Mouse (Mus musculus) layer of hippocampus, adult 8-10 months (tissue): ENCODE results near the gene Cela1. TPM values are rescaled to one million over a fixed set of nuclear protein-coding genes. Genes with fewer than 3 reads are reported as not detected.

Experiments
- DNase-seq, 2 experiments: peaks; one replicate each; pipeline ENCODE4 v3.0.0; 2022; ENCODE audit warnings: low spot score in 2 of 2
- total RNA-seq, 4 experiments: library from RNA; stranded (reverse); gene quantifications; 2 replicates each; pipeline ENCODE4 v1.2.4; 2022

The Cela1 gene
- total RNA-seq = 1 to 10 TPM in 3 of 4 experiments, under 1 TPM in 1; 0.68 to 7.5 (median 5.7) TPM

DNA sequence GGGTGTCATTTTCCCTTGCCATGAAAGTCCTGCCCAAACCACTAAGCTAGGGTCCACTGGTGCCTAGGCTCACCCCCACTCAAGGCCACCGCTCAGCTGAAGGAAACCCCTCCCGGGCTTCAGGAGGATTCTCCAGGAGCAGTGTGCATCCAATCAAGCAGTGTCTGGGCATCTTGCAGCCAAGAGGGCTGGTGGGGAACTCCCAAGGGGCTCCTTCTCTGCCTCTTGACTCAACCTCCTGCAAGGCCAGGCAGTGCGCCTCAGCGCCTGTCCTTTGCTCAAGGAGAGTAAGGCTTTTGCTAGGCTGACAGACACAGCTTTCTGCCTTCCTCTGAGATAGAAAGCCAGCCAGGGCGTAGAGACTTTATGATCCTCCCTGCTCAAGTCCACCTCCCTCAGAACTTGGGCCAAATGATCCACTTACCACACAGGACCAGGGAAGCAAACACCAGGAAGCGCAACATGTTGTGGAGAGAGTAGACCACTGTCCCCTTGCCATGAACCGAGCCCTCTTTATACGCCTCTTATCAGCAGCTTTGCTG is at the start of gene Cela1:
TSS of gene Cela1 (minus strand) at position 492 of the 542 bp plus-strand sequence.
- no peak for DNase-seq

DNA sequence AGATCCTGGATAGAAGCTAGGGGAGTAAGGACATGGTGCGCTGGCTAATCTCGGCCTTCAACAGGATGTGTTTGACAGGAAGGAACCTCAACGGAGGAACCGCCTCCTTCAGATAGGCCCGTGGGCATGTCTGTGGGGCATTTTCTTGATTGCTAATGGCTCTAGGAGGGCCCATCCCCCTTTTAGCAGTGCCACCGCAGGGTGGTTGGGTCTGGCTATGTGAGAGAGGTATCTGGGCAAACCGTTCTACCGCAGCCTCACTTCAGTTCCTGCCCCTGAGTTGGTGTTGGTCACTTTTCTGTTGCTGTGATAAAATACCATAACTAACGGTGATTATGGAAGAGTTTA is 48.2 kb upstream of the Cela1 start:
- DNase-seq = no peak

DNA sequence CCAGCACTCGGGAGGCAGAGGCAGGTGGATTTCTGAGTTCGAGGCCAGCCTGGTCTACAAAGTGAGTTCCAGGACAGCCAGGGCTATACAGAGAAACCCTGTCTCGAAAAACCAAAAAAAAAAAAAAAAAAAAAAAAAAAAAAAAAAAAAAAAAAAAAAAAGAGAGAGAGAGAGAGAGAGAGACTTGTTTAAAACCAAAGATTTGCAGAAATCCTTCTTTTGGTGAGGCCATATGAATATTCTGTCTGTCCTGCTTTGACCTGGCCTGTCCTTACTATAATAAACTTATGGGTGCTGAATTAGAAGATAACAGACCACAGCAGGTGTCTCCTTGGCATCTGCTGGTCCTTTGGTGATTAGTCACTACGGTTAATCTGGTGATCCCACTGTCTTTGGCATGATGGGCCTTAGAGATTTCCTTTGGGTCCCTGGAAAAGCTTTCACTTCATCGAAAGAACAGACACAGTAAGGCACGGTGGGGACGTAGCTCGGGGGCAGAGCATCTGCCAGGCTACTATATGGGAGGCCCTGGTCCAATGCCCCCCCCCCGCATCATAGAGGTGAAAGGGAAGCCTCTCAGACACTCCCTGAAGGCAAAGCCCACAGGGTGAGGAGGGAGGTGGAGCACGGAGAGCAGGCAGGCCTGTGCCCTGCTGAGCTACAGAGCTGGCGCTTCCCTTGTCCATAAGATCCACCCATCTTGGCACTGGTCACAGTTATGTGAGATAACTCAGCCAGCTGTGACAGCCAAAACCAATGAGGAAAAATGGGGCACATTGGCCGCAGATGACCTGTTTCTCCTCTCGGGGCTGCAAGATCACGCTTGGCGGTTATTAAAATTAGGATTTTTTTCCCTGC is 47.6 kb upstream of the Cela1 start:
- DNase-seq = no peak

DNA sequence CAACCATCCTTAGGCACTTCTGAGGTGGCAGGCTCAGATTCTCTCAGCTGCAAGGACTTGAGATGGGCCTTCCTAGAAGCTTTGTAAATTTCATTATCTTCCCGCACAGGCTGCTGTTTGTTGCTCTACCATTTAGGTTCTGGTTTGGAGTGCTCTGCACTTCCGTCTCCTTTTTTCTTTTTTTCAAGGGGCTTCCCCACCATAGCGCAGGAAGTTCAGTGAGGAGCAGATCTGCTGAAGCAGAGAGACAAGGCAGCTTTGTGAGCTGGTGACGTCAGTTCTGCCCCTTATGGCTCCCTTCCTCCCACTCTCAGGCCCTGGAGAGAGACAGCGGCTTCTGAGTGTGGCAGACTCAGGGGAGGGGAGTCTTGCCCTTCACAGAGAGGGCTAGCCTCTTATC is 44.9 kb upstream of the Cela1 start:
- DNase-seq = no peak

DNA sequence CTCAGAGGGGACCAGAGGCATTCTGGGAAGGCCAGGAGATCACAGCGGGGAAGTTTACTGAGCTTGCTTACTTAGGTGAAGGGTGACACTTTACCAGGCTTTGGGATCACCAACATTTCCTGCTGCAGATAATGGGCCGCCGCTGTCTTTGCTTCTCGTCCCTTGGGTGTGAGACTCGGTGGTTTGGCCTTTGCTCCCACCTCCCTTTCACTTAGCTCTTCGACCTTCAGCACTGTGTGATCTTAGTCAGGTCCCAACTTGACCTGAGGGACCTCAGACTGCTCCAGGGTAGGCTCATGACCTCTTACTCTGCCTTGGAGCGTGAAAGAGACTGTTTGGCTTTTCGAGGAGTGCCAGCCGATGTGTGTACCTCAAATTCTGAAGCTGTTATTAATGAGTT is 43.4 kb upstream of the Cela1 start:
- no peak for DNase-seq

DNA sequence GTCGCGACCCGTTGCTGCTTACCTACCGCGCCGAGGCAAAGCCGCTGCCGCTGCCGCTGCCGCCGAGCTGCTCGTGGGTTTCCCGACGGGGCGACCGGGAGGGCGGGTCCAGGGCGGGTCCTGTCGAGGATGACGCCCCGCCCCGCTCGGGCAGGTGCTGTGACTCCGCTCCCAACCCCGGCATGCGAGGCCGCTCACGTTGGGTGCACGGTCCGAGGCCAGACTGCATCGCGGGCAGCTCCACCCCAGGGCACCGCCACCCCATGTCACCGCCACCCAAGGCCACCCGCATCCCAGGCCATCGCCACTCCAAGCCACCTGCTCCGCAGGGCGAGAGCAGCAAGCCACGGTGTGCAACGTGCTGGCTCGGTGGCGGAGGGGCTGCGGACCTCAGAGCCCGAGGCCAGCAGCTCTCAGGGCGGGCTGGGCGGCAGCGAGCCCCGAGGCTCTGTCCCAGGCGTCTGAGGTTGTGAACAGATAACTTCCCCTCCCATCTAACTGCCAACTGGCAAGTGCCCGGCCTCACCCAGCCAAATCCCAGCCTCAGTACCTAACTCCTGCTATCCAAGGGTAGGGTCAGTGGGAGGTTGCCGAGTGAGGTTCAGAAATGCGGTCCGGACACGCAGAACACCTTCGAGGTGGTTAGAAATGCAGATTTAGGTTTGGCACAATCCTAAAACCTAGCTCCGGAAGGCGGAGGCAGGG is 41.7 kb upstream of the Cela1 start, which contains the start of gene Galnt6:
TSS of gene Galnt6 (minus strand) at position 96 of the 705 bp plus-strand sequence.
- no peak for DNase-seq

DNA sequence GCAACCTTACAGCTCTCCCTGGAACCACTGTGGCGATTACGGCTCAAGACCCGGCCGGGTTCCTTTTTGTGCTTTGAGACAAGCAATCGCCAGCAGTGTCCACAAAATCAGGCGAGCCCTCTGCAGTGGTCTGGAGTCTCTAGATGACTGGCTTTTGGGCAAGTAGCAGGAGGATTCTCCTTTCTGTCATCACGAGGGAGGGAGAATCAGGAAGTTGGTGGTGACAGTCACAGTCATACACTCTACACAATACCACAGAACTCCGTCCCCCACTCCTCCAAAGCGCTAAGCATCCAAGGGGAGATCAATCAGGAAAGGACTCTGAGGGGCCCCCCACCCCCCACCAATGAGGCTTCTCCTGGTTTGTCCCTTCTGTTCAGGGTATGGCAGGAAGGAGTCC is 40.9 kb upstream of the Cela1 start:
- DNase-seq = no peak

DNA sequence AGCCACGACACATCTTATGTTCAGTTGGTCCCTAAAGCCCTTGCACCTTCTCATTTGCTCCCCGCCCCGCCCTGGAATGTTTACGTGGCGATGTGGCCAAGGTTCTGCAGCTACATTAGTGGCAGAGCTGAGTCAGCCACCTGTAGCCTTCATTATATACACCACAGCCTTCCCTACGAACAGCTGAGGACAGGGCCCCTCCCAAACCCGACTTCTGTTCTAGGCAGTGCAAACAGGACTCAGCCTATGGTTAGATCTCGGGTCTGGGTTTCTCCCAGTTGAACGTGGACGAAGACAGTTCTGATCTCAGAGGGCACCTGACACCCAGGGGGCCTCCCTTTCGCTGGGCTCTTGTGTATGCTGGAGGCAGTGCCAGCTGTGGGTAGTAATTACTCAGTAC is 40.1 kb upstream of the Cela1 start:
- no peak for DNase-seq

DNA sequence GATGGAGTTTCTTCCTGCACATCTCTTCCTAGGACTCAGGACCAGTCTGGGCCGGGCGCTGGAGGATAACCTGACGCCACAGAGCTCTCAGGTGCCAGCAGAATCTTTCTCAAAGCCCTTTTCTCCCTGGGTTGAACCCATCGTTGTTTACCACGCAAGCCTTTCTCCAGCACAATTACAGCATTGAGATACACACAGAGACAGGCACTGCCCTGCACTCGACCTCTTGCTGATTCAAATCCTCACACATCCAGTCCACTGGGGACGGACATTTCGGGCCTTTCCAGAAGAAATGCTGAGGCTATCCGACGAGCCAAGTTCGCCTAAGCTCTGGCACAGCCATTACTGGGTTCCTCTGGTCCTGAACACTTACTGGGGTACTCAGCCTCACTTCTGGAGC is 39.0 kb upstream of the Cela1 start:
- no peak for DNase-seq

DNA sequence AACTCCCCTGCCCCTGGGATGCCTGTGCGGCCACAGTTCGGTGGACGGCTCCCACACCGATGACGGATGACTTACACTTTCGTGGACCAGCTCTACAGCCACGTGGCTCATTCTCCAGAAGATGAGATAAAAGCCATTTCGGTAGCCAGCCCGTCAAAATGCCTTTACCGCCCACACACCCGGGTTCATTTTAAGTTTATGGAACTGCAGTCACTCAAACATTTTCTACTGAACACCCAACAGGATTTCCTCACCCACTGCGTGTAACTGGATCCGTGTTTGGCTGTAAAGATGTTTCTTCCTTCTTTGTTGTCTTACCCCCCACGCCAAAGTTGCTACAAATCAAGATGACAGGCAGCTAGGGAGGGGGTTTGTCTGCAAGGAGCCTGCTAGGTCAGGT is 35.8 kb upstream of the Cela1 start:
- DNase-seq = no peak

DNA sequence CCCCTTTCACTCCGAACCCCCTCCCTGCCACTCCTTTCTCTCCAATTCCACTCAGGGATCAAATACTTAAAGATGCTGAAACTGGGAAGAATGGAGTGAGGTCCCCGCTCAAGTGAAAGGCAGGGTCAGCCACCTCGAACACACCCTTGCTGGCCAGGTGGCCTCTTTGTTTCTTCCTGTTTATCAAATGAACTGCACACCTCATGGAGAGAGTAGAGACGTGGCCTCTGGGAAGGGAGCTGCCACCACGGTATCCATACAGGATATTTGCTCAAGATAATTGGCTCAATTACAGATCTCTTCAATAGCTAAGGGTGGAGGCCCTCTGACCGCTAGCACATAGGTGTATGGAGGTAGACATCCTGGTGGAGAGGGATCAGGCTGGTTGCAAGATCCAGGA is 34.8 kb upstream of the Cela1 start:
- DNase-seq = no peak

DNA sequence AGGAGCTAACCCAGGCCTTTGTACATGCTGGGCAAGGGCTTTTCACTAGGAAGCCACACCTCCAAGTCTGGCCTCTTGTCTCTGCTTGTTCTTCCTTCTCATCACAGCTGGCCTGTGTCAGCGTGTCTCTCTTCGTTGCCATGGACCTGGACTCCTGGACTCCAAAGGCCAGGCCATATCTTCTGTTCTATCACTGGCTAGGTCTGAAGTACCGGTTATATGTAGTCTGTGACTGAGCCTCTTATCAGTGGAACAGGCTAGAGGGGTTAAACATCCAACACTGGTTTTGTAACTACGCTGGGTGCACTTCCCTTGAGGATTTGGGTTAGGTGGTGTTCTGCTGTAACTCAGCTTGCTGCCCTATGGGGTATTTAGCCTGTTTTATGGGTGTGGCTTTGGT is 34.3 kb upstream of the Cela1 start:
- DNase-seq = no peak

DNA sequence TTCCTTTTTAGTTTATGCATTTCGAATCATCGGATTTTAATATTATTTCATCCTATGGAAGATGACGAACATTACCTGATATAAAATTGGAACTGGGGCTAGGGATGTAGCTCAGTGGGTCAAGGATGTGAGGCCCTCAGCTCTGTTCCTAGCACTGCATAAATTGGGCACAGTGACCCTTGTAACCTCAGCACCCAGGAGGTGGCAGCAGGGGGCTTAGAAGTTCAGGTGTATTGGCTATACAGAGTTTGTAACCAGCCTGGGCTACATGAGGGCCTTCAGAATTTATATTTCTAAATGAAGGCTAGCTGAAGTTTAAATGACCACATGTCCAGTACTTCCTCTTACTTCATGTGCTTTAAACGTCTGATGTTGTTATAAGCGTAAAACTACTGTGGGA is 33.7 kb upstream of the Cela1 start:
- no peak for DNase-seq

DNA sequence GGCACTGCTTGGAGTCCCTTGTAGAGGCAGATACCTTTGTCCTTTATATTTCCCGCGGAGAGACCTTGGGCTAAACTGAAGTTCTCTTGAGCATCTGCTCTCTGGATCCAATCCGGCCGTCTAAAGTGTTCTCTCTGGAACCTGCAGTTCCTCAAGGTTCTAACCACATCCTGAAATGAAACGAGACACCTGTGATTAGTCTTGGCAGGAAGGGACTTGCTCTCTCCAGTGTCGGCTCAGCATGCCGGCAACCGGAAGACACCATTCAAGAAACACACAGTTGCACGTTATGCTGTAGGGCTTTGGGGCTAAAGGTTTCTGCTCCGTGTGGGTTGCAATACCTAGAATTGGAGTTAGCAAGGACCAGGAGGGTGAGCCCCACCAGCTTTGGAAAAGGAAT is 32.3 kb upstream of the Cela1 start:
- no peak for DNase-seq

DNA sequence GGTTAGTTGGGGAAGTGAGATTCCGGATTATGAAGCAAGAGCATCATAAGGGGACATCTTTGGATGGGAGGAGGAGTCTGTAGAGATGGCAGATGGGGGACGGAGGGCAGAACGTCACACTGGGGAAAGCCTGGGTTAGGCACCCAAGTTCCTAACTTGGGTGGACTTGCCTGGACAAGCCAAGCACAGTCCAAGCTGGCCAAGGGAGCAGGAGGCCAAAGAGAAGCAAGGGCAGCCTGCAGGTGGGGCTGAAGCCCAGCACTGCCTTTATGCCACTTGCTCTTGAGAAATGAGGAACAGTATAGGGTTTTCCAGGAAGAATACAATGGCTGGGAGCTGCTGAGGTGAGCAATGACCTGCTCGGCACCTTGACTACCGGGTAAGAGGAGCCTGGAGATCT is 31.5 kb upstream of the Cela1 start:
- no peak for DNase-seq

DNA sequence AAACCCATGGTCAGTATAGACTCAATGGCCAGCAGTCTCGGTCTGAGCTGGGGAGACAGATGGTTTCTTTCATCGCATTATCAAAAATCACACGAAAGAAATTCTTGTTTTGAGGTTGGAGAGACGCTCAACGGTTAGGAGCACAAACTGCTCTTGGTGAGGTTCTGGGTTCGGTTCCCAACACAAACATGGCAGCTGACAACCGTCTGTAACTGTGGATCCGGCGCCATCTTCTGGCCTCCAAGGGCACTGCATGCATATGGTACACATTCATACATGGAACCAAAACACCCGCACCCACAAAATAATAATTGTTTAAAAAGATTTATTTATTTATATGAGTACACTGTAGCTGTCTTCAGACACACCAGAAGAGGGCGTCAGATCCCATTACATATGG is 30.9 kb upstream of the Cela1 start:
- no peak for DNase-seq

DNA sequence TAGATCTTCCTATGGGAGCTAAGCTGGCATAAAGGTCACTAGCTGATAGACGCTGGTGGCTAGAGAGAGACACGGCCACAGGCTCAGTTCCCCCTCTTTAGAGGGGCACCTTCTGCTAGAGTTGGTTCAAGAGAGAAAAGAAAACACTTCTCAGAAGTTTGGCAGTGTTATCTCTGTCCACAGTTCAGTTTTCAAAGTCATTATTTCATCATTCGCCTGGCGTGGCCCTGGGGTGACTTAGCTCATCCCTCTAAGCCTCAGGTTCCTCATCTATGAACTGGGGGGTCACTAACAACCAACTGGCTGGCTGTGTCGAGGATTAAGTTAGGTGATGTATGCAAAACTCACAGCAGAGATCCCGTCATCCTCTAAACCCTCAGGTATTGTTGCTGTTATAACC is 30.2 kb upstream of the Cela1 start:
- DNase-seq = no peak

DNA sequence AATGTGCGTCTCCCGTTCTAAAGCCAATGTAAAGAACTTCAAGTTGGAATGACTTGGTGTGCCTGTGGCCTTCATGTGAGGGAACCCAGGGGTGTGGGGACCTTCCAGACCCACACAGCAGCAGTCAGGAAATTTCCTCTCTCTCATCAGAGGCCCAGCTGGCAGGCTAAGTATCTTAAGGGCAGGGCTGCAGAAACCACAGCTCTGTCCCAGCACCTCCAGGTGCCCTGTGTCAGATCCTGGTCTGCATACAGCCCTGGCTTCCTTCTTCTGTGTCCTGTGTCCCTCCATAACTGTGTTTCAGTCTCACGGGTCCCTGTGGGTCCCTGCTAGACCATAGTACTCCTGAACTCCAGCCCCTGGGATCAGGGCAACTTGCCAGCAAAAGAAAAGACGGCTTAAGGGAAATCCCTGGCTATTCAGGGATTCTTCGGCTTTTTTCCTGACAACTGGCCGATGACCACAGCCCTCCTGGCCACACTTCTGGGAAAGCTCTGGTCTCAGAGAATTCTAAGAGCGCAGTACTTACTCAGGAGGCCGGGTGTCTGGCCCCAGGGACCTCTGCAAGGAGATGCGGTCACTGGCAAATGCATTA is 27.8 kb upstream of the Cela1 start:
- no peak for DNase-seq

DNA sequence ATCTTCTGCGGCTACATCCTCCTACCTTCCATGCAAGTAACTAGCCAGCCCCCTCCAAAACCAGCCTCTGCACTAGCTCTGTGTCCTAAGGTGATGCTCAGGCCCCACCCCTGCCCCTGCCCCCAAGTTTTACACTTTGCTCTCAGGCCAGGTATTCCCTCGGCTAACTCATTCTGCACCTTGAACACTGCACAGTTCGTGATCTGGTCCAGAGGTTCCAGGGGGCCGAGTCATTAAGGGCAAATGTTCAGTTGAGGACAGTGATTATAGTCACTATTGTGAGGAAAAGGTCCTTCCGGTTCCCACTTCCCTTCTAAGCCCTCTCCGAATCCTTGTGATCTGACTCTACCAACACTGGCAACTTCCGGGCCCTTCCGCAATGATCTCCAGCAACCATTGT is 26.7 kb upstream of the Cela1 start:
- no peak for DNase-seq

DNA sequence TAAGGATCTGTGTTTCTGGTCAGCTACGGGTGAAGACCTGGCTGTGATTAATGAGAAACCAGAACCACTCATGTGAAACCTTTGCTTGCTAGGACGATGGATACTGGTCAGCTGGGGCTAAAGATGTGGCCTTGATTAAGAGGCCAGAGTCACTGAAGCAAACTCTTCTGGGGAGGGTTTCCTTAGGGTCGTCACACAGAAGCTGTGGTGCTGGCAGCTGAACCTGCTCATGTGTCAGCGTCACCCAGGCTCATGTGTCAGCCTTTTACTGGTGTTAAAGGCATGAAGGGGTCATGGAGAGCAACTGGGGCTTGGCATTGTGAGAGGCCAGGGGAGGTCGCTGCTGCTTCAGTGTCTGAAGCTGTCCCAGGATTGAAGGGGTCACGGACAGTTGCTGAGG is 23.1 kb upstream of the Cela1 start:
- no peak for DNase-seq

DNA sequence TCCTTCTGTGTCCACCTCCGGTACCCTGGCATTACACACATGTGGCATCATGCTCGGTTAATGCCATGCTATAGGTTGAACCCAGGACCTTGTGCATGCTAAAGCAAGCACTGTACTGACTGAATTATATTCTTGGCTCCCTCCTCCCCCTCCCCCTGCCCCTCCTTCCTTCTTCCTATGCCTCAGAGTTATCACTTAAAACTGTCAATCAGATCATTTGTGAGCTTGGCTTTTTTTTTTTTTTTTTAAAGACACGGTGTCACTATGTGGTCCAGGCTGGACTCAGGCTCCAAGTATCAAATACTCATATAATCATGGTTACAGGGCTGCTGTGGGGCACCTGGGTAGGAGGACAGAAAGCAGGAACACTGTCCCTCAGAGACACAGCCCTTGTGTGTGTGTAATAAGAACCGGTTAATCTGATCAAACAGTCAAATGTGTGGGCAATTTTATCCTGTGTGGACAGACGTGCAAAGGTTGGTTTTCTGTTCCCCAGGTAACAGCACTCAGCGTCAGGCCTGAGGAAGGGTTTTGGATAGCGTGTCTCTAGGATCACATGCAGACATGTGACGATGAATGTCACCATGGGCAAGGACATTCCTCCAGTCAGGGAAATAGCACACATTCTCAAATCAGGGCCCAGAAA is 20.8 kb upstream of the Cela1 start:
- DNase-seq = no peak

DNA sequence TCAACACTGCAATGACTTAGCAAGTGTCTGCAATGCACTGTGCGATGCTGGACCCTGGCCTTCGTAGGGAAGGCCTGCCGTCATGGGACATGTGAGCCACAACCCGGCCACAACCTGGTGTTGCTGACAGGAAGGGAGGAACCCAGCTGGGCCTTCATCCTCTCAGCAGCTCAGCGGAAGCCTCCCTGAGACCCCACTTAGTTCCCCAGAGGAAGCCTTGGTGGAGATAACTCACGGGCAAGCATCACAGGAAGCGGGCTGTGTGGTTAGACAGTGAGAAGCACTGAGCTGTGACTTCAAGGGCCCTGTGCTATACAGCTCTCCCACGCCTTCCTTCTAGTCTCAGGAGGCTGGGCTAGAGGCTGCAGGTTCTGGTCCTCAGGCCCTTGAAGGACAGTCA is 18.5 kb upstream of the Cela1 start:
- DNase-seq = no peak
